Mouse (Mus musculus) heart, adult 8-10 months (tissue): ENCODE data around the gene Car14. TPM values are rescaled to one million over a fixed set of nuclear protein-coding genes. Genes with fewer than 3 reads are reported as not detected.
A peak's percentile ranks its signal among the peaks of the same experiment; 100 is the strongest.
"Not testable (repeated sequence)": the region's sequence is repeated elsewhere in the genome, so short reads cannot be mapped to it uniquely, and the experiment has no call there.

Experiments
- DNase-seq: peaks from one replicate; pipeline ENCODE4 v3.0.0; 2022; ENCODE audit warnings: low spot score
- total RNA-seq, 4 experiments: library from RNA; stranded (reverse); gene quantifications; 2 replicates each; pipeline ENCODE4 v1.2.4; 2022

The Car14 gene
- 100 to 1,000 TPM; 170 to 196 (median 181) TPM for total RNA-seq

DNA sequence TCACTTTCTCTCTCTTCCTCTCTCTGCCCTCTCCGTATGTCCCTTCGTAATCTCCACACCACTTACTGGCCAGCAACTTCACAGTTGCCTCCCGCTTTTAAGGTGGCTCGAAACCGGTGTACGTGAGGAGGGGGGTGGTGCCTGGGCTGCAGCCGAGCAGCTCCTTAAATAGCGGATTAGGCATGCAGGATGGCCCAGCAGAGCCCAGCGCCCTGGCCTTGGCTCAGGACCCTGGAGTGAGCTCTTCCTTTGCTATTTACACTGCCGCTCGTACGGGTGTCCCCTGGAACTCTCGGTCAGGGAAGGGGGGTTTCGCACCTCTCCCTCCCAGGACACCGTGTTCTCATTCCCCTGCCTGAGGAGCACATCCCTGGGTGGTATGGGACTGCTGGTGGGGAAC lies at the start of gene Car14:
TSS of gene Car14 (minus strand) at position 124 of the 400 bp plus-strand sequence.
- no peak for DNase-seq

- DNase-seq = peak; percentile 69
These were observed 49.0 kb upstream of the Car14 start for GRCm38 (mm10) chr3:95953522-95953921.

GRCm38 (mm10) chr3:95953023-95953422 lies 48.5 kb upstream of the Car14 start:
- no peak for DNase-seq

DNA sequence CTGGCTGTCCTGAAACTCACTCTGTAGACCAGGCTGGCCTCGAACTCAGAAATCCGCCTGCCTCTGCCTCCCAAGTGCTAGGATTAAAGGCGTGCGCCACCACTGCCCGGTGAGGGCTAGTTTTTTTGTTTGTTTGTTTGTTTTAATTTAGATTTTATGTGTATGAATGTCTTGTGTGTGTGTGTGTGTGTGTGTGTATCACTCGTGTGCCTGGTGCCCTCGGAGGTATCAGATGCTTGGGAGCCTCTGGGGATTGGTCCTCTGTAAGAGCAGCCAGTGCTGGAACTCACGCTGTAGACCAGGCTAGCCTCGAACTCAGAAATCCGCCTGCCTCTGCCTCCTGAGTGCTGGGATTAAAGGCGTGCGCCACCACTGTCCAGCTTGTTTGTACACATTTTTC lies 47.1 kb upstream of the Car14 start:
- DNase-seq = not testable (repeated sequence)

DNA sequence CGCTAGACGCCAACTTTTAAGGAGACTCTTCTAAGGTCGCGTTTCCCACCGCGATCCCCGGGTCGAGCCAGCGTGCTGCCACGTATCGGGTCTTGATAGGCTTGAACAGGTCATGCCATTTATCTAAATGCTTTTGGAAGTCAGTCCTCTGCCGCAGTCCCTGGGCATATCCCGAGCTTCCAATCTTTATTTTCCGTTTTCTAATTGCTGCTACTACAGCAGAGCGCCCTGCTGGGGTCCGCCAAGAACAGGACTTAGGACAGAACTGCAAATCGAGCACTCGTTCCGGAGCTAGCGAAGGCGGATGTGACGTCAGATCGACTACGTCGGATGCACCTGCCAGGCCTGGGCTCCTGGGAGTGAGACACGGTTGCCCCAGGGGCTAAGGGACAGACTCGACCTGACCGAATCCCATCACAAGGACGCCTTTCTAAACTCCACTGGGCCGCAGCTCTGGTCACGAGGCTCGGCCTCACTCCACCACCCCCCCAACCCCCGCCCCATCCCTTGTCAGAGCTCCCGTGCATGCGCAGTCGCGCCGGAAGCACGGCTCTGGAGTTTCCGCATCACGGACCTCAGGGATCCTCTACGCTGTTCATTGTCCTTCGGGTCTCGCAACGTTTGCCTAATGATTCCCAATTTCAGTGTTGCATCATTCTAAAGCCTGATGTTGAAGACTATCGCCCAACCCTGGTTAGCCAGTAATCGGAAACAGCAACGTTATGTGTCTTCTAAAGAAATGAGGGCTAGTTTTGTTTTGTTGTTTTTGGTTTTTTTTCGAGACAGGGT lies 46.5 kb upstream of the Car14 start:
- DNase-seq = peak; percentile 90

- DNase-seq = no peak
These were observed 43.8 kb upstream of the Car14 start for GRCm38 (mm10) chr3:95948325-95948724.

GRCm38 (mm10) chr3:95945731-95946240 lies 41.3 kb upstream of the Car14 start:
- no peak for DNase-seq

- no peak for DNase-seq
These were observed 40.3 kb upstream of the Car14 start for GRCm38 (mm10) chr3:95944742-95945141.

GRCm38 (mm10) chr3:95943226-95943625 lies 38.7 kb upstream of the Car14 start:
- no peak for DNase-seq

GRCm38 (mm10) chr3:95942749-95943148 lies 38.3 kb upstream of the Car14 start:
- DNase-seq = no peak

DNA sequence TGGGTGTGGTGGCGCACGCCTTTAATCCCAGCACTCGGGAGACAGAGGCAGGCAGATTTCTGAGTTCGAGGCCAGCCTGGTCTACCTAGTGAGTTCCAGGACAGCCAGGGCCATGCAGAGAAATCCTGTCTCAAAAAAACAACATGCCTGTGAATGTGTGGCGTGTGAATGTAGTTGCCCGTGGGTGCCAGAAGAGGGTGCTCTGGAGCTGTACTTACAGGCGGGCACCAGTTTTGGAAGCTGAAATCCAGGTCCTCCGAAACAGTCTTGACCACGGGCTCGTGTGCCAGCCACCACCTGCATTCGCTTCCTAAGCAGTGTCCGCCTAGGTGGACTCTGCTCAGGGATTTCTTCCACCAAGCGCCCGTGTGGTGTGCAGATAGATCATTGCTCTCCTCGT lies 34.3 kb upstream of the Car14 start:
- no peak for DNase-seq

- DNase-seq = no peak
These were observed 33.7 kb upstream of the Car14 start for GRCm38 (mm10) chr3:95938217-95938616.

GRCm38 (mm10) chr3:95934448-95934847 lies 30.0 kb upstream of the Car14 start:
- DNase-seq = no peak

GRCm38 (mm10) chr3:95933111-95933750 lies 28.7 kb upstream of the Car14 start:
- DNase-seq = no peak

DNA sequence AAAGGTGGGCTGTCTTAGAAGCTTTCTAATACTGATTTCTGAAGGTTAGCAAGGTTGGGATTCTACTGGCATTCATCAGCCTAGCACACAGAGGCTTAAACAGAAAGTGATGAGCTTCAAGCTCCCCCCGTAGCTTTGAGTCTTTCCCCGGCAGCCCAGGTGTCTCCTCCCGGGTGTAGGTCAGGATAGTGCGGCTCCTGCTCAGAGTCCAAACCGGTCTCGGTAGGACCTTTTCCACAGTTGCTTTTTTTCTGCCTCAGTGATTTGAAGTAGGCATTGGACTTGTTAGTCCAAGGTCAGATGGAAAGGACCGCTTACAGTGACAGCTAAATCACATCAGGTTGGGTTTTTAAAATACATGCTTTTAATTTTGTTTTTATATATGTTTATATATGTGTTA lies 28.1 kb upstream of the Car14 start:
- no peak for DNase-seq

DNA sequence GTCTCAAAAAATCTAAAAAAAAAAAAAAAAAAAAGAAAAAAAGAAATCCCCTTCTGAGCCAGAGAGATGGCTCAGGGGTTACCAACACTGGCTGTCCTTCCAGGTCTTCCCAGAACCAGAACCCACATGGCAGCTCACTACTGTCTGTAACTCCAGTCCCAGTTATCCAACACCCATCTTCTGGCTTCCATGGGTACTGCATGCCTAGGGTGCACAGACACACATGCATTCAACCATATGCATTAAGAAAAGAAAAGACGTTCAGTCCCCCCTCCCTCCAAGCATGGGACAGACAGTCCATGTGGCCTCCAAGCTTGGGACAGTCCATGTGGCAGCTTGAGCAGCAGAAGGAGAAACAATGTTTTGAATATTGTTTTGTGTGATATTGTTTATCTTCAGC lies 27.7 kb upstream of the Car14 start:
- DNase-seq = no peak

GRCm38 (mm10) chr3:95931471-95931870 lies 27.0 kb upstream of the Car14 start:
- no peak for DNase-seq

- no peak for DNase-seq
These were observed 25.9 kb upstream of the Car14 start for GRCm38 (mm10) chr3:95930471-95930789.

GRCm38 (mm10) chr3:95929581-95930470 lies 25.3 kb upstream of the Car14 start:
- DNase-seq = no peak

DNA sequence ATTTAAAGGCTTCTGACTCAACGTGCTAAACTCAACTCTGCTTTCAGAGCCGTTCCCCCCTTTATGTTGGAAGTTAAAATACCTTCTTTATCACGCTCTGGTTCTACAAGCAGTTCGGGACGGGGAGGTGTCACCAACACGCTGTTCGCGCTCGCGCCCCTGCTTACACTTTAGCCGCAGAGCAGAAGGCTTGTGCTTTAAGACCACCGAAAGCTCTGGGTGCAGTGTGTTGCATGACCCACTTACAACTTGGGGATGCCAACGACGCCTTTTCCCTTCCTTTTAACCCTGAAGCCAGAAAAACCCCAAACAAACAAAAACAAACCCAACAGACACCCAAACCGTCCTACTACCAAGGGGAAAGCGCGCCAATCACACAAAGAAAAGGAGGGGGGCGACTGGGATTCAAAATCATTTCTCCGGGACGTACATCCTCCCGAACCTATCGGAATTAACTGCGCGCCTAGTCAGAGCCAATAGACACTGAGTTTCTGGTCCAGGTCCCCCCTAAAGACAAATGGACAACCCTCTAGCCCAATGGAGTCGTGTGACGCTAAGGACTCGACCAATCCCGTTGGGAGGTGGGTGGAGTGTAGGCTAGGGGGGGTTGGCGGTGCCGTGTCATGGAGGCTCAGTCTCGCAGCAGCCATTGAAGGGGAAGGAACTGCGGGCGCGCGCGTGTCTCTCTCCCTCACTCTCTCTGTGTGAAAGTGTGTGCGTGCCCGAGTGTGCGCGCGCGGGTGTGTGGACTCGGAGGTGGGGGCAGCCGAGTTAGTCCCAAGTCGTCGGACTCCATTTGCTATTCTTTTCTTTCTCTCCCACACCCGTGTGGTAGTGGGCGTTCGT lies 24.4 kb upstream of the Car14 start, which contains the start of gene Anp32e:
TSS of gene Anp32e (plus strand) at position 589 of the 846 bp plus-strand sequence.
- DNase-seq = peak; percentile 99

- no peak for DNase-seq
These were observed 23.8 kb upstream of the Car14 start for GRCm38 (mm10) chr3:95928261-95928657.
